Mouse (Mus musculus): Measurements from ENCODE around the gene Bbox1. TPM values are rescaled to one million over a fixed set of nuclear protein-coding genes. Genes with fewer than 3 reads are reported as not detected.

Gene Bbox1
- polyA plus RNA-seq, 2 experiments = 0.59 to 1.1 TPM

DNA sequence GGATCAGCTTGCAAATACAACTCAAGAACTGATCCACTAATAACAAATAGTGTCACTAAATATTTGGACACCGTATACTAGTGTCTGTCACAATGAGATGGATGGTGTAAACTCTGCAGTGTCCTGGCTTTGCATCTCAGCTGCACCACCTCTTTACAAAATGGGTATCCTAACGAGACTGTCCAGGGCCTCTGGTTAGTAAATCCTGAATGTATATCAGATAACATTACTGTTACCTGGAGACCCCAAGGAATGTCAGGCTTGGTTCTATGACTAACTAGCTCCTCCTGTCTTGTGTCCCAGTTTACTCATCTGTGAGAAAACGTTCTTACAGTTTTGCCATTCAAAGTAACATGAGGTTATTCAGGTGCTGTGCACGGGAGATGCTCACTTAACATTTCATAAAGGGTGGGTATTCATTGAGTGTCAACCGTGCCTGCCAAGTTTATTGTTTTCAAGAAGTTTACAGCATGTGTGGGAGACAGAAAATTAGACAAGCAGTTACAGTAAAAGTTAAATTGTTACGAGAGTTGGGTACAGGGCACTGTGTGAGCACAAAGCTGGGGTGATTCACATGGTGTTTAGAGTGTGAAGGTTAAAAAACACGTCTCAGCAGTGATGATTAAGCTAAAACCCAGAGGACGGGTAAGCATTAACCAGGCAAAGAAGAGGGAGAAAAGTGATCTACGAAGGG is 99.2 kb downstream of the Bbox1 start:
- peaks cover 5% of the 10 kb centered on the region; the same call in 1 of the 2 replicates for H3K4me1 ChIP-seq (ENCODE audit: control insufficient read depth, insufficient read depth, low read length)
- H3K4me3 ChIP-seq (replicated peaks; ENCODE audit: low read length) = no peak overlapping the region
- H3K27me3 ChIP-seq (ENCODE audit: control insufficient read depth, insufficient read depth, low read length) = no peaks in the 10 kb centered on the region
- TF ChIP-seq POLR2A (IDR thresholded peaks at IDR 0.05; ENCODE audit: borderline replicate concordance, extremely low read depth, insufficient read depth, insufficient read length) = no peak
- H3K9ac ChIP-seq (ENCODE audit: low read depth, low read length, severe bottlenecking) = no peak overlapping the region
- DNase-seq (ENCODE audit: low spot score) (no peak), ATAC-seq (ENCODE audit: low FRiP score, low read depth) (no peak)
- 50% methylated on average over 9 of the region's 9 CpGs for WGBS
- H3K27ac ChIP-seq (replicated peaks; ENCODE audit: low read depth, low read length) = no peak overlapping the region
- H3K4me2 ChIP-seq (replicated peaks; ENCODE audit: low read depth, low read length, severe bottlenecking) = no peak overlapping the region
- no peaks in the 10 kb centered on the region for H3K36me3 ChIP-seq (ENCODE audit: control insufficient read depth, insufficient read depth, low read length)
- H3K9me3 ChIP-seq (ENCODE audit: control insufficient read depth, low read length) = no peaks in the 10 kb centered on the region

DNA sequence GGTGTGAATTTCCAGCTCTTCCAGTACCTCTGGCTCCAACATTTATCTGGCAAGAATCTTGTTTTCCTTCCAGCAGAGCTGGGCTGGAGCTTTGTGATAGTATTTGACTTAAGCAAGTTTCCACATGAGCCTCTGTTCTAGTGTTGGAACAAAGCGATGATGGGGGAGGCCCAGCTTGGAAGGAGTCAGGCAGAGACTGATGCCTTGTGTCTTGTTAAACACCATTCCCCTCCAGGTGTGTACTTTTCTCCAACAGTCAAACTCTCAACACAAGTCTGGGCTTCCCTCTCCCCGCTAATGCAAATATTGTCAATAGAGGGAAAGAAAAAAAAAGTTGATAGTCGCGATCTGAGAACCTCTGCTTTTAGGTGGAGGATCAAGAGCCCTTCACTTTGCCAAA is 100.1 kb downstream of the Bbox1 start:
- peaks cover 5% of the 10 kb centered on the region; the same call in 1 of the 2 replicates for H3K4me1 ChIP-seq (ENCODE audit: control insufficient read depth, insufficient read depth, low read length)
- H3K4me3 ChIP-seq (replicated peaks; ENCODE audit: low read length) = no peak overlapping the region
- 68% methylated on average over 4 of the region's 4 CpGs for WGBS
- H3K27ac ChIP-seq (replicated peaks; ENCODE audit: low read depth, low read length) = no peak overlapping the region
- no peak overlapping the region for H3K9ac ChIP-seq (ENCODE audit: low read depth, low read length, severe bottlenecking)
- DNase-seq (ENCODE audit: low spot score) (peak; percentile 28), ATAC-seq (ENCODE audit: low FRiP score, low read depth) (no peak)
- H3K36me3 ChIP-seq (ENCODE audit: control insufficient read depth, insufficient read depth, low read length) = no peaks in the 10 kb centered on the region
- no peaks in the 10 kb centered on the region for H3K27me3 ChIP-seq (ENCODE audit: control insufficient read depth, insufficient read depth, low read length)
- TF ChIP-seq POLR2A (IDR thresholded peaks at IDR 0.05; ENCODE audit: borderline replicate concordance, extremely low read depth, insufficient read depth, insufficient read length) = no peak
- H3K9me3 ChIP-seq (ENCODE audit: control insufficient read depth, low read length) = no peaks in the 10 kb centered on the region
- H3K4me2 ChIP-seq (replicated peaks; ENCODE audit: low read depth, low read length, severe bottlenecking) = no peak overlapping the region

Other genes with a start within 250 kb of the Bbox1 start
- 111 TPM in 2 replicates for gene Fibin, start 48.6 kb upstream of the Bbox1 start, polyA plus RNA-seq (2012; rRNA removed)
- gene Fibin, start 48.6 kb upstream of the Bbox1 start, polyA plus RNA-seq (2014; fragmentation: Nextera tagmentation; extraction: Ambion mirVana) = 122 and 128 TPM in 2 replicates

All from limb, embryonic 14.5 days (tissue).